ENCODE assay signal across 12 mouse cellular contexts in genomic region chr9:121974141-121974986, GRCm38 (mm10). TPM values are rescaled to one million over a fixed set of nuclear protein-coding genes. Genes with fewer than 3 reads are reported as not detected.
DNase-seq lines count a peak whose midpoint lies in the region; ATAC-seq and TF ChIP-seq lines count a peak whose summit lies in the region.
"Had no signal": no experiment of that assay in that cellular context is flagged by ENCODE, and none has a peak within 500 bp of the region (broad histone marks: within the 10 kb centered on the region; RNA-seq: fewer than 3 reads in every experiment).

No protein-coding gene starts in this region.

- peak overlapping the region; percentile 23; the same call in 1 of the 2 replicates for H3K27ac ChIP-seq in forebrain, embryonic 16.5 days (ENCODE audit: low read length)
- no peak overlapping the region for H3K27ac ChIP-seq in forebrain, embryonic 11.5 days (ENCODE audit: low read depth, low read length)
- no peak overlapping the region for H3K27ac ChIP-seq in lung, postnatal 0 days (ENCODE audit: low read length)
- H3K27ac ChIP-seq in gastrocnemius, adult 2 months, result peak overlapping the region; percentile 79

- intact Hi-C loops in gastrocnemius, adult 2 months (cut with DNase I), result no loop called here

- TF ChIP-seq CTCF in lung, postnatal 0 days (IDR thresholded peaks at IDR 0.05), result no peak
- no peak for TF ChIP-seq CTCF in gastrocnemius, adult 2 months (IDR thresholded peaks at IDR 0.05)

- H3K4me2 ChIP-seq in forebrain, embryonic 16.5 days (ENCODE audit: low read length), result peak overlapping the region; percentile 5; the same call in 1 of the 2 replicates
- no peak overlapping the region for H3K4me2 ChIP-seq in forebrain, embryonic 11.5 days (ENCODE audit: low read depth, low read length, severe bottlenecking)
- no peak overlapping the region for H3K4me2 ChIP-seq in lung, postnatal 0 days (replicated peaks; ENCODE audit: low read depth, low read length)

- no peak for DNase-seq in forebrain, embryonic 11.5 days (ENCODE audit: low spot score)
- DNase-seq in lung, postnatal 10 days, result peak; percentile 68
- no peak for DNase-seq in lung, postnatal 0 days (ENCODE audit: low spot score)
- DNase-seq in gastrocnemius, adult 2 months, result peak; percentile 80
- DNase-seq in lung, postnatal 25 days (ENCODE audit: low spot score), result peak; percentile 27
- DNase-seq in adrenal gland, postnatal 14 days, result no peak
- no peak for DNase-seq in natural killer cell, adult 2 months (ENCODE audit: low spot score in 2 of 2)

- 55% methylated on average over 12 of the region's 12 CpGs for WGBS in forebrain, embryonic 16.5 days
- 83% methylated on average over 12 of the region's 12 CpGs for WGBS in forebrain, embryonic 11.5 days
- 64% methylated on average over 12 of the region's 12 CpGs for WGBS in lung, postnatal 0 days

- no peaks in the 10 kb centered on the region for H3K27me3 ChIP-seq in forebrain, embryonic 16.5 days (replicated peaks; ENCODE audit: control insufficient read depth, insufficient read depth, low read length)
- no peaks in the 10 kb centered on the region for H3K27me3 ChIP-seq in forebrain, embryonic 11.5 days (ENCODE audit: control insufficient read depth, insufficient read depth, low read length)
- H3K27me3 ChIP-seq in lung, postnatal 0 days (replicated peaks; ENCODE audit: insufficient read depth, low read length), result no peaks in the 10 kb centered on the region

- H3K9me3 ChIP-seq in forebrain, embryonic 16.5 days (ENCODE audit: control insufficient read depth, low read length), result no peaks in the 10 kb centered on the region
- H3K9me3 ChIP-seq in forebrain, embryonic 11.5 days (ENCODE audit: control insufficient read depth, low read length), result no peaks in the 10 kb centered on the region
- no peaks in the 10 kb centered on the region for H3K9me3 ChIP-seq in lung, postnatal 0 days (ENCODE audit: low read length)
- H3K9me3 ChIP-seq: megakaryocyte, embryonic 14.5 days had no signal

- peaks cover 5% of the 10 kb centered on the region for H3K4me1 ChIP-seq in forebrain, embryonic 16.5 days (replicated peaks; ENCODE audit: control insufficient read depth, insufficient read depth, low read length)
- H3K4me1 ChIP-seq in forebrain, embryonic 11.5 days (replicated peaks; ENCODE audit: control insufficient read depth, insufficient read depth, low read length), result no peaks in the 10 kb centered on the region
- no peaks in the 10 kb centered on the region for H3K4me1 ChIP-seq in lung, postnatal 0 days (ENCODE audit: insufficient read depth, low read depth, low read length)

- peak; percentile 26; the same call in 1 of the 2 replicates for ATAC-seq in forebrain, embryonic 16.5 days
- no peak for ATAC-seq in forebrain, embryonic 11.5 days (replicated peaks; ENCODE audit: low FRiP score)
- ATAC-seq in lung, postnatal 0 days, result no peak

- no peak for TF ChIP-seq EP300 in lung, postnatal 0 days (IDR thresholded peaks at IDR 0.05)

- H3K36me3 ChIP-seq in forebrain, embryonic 16.5 days (ENCODE audit: control insufficient read depth, insufficient read depth), result no peaks in the 10 kb centered on the region
- H3K36me3 ChIP-seq in forebrain, embryonic 11.5 days (ENCODE audit: control insufficient read depth, insufficient read depth, low read length), result no peaks in the 10 kb centered on the region
- H3K36me3 ChIP-seq in lung, postnatal 0 days (ENCODE audit: insufficient read depth, low read length), result no peaks in the 10 kb centered on the region

- H3K9ac ChIP-seq in forebrain, embryonic 16.5 days (replicated peaks; ENCODE audit: low read depth, low read length), result no peak overlapping the region
- H3K9ac ChIP-seq in forebrain, embryonic 11.5 days (ENCODE audit: low read length), result no peak overlapping the region
- H3K9ac ChIP-seq in lung, postnatal 0 days (replicated peaks; ENCODE audit: low read depth), result no peak overlapping the region

- H3K4me3 ChIP-seq in forebrain, embryonic 16.5 days (replicated peaks; ENCODE audit: low read length), result no peak overlapping the region
- no peak overlapping the region for H3K4me3 ChIP-seq in forebrain, embryonic 11.5 days (ENCODE audit: low read depth, low read length)
- no peak overlapping the region for H3K4me3 ChIP-seq in lung, postnatal 0 days (ENCODE audit: low read depth, low read length)
- H3K4me3 ChIP-seq in gastrocnemius, adult 2 months, result peak overlapping the region; percentile 23
- H3K4me3 ChIP-seq: megakaryocyte, embryonic 14.5 days had no signal

RNA-seq across cellular contexts. Expression of gene Pomgnt2, which starts 22.5 kb away (rescaled TPM):
- 28.3 and 32.5 TPM in 2 replicates for polyA plus RNA-seq in forebrain, embryonic 16.5 days (2015; fragmentation: Nextera tagmentation; extraction: Ambion mirVana)
- 12.9 and 14.6 TPM in 2 replicates for polyA plus RNA-seq in forebrain, embryonic 11.5 days (2014; fragmentation: Nextera tagmentation; extraction: Ambion mirVana)
- 4.3 and 5.6 TPM in 2 replicates for polyA plus RNA-seq in lung, postnatal 0 days (2015; fragmentation: Nextera tagmentation; extraction: Ambion mirVana)
- 10 to 100 TPM; 14.9 to 16.7 TPM for total RNA-seq in gastrocnemius, adult 2 months (2021)
- total RNA-seq in adrenal gland, postnatal 14 days (2021), result 12.6 and 15.7 TPM in 2 replicates

RNA-seq across cellular contexts. Expression of gene Fam198a, which starts 23.6 kb away (rescaled TPM):
- 1.6 and 1.8 TPM in 2 replicates for polyA plus RNA-seq in forebrain, embryonic 16.5 days (2015; fragmentation: Nextera tagmentation; extraction: Ambion mirVana)
- polyA plus RNA-seq in forebrain, embryonic 11.5 days (2014; fragmentation: Nextera tagmentation; extraction: Ambion mirVana), result 0.31 and 0.40 TPM in 2 replicates
- 1.6 and 3.0 TPM in 2 replicates for polyA plus RNA-seq in lung, postnatal 0 days (2015; fragmentation: Nextera tagmentation; extraction: Ambion mirVana)
- total RNA-seq in gastrocnemius, adult 2 months (2021), result 1 to 10 TPM in 1 of 2 experiments, under 1 TPM in 1; 0.97 to 1.6 TPM
- total RNA-seq in adrenal gland, postnatal 14 days (2021), result 2.1 and 2.5 TPM in 2 replicates
- polyA plus RNA-seq: C2C12 had no signal

RNA-seq across cellular contexts. Expression of gene Cyp8b1, which starts 58.3 kb away (rescaled TPM):
- not detected in 2 replicates for polyA plus RNA-seq in forebrain, embryonic 16.5 days (2015; fragmentation: Nextera tagmentation; extraction: Ambion mirVana)
- polyA plus RNA-seq in forebrain, embryonic 11.5 days (2014; fragmentation: Nextera tagmentation; extraction: Ambion mirVana), result not detected in 2 replicates
- 0.10 and 0.18 TPM in 2 replicates for polyA plus RNA-seq in lung, postnatal 0 days (2015; fragmentation: Nextera tagmentation; extraction: Ambion mirVana)
- total RNA-seq in gastrocnemius, adult 2 months (2021), result not detected
- total RNA-seq in adrenal gland, postnatal 14 days (2021), result 1.6 and 10.7 TPM in 2 replicates
- total RNA-seq: layer of hippocampus, postnatal 36 days had no signal
- polyA plus RNA-seq: C2C12; heart, embryonic 14.5 days had no signal

Comparison
In these comparisons a context has a peak if more than half of its experiments do, and no peak if none do; other contexts are left out.
1. H3K27ac ChIP-seq: peak in forebrain, embryonic 16.5 days (single experiment) and gastrocnemius, adult 2 months (single experiment); none in forebrain, embryonic 11.5 days (single experiment) and lung, postnatal 0 days (single experiment).
2. DNase-seq: peak in lung, postnatal 10 days (single experiment), gastrocnemius, adult 2 months (single experiment) and lung, postnatal 25 days (single experiment); none in forebrain, embryonic 11.5 days (single experiment), lung, postnatal 0 days (single experiment), adrenal gland, postnatal 14 days (single experiment) and natural killer cell, adult 2 months (0 of 2).